Mouse (Mus musculus) fat pad, adult 2 months (tissue): ENCODE measurements around the gene Pamr1.

ENCODE experiments used
- DNase-seq: peaks from one replicate; pipeline ENCODE4 v3.0.0-alpha.2; 2011; ENCODE audit warnings: low read depth, low spot score; ENCODE audit errors: extremely low read depth

Pamr1 gene

GRCm38 (mm10) chr2:102658661-102659520 lies 109.1 kb downstream of the Pamr1 start:
- DNase-seq, result no peak

GRCm38 (mm10) chr2:102659521-102659830 lies 109.7 kb downstream of the Pamr1 start:
- no peak for DNase-seq

- no peak for DNase-seq
These were observed 111.2 kb downstream of the Pamr1 start for GRCm38 (mm10) chr2:102661052-102661451.

- no peak for DNase-seq
These were observed 113.1 kb downstream of the Pamr1 start for GRCm38 (mm10) chr2:102662911-102663310.

- DNase-seq, result no peak
These were observed 113.5 kb downstream of the Pamr1 start for GRCm38 (mm10) chr2:102663339-102663738.

- no peak for DNase-seq
These were observed 114.1 kb downstream of the Pamr1 start for GRCm38 (mm10) chr2:102663865-102664264.

- no peak for DNase-seq
These were observed 118.2 kb downstream of the Pamr1 start for GRCm38 (mm10) chr2:102667981-102668380.

- no peak for DNase-seq
These were observed 119.8 kb downstream of the Pamr1 start for GRCm38 (mm10) chr2:102669580-102669979.

- DNase-seq, result no peak
These were observed 124.8 kb downstream of the Pamr1 start for GRCm38 (mm10) chr2:102674582-102674981.

GRCm38 (mm10) chr2:102675275-102675674 lies 125.5 kb downstream of the Pamr1 start:
- DNase-seq, result no peak

- no peak for DNase-seq
These were observed 127.0 kb downstream of the Pamr1 start for GRCm38 (mm10) chr2:102676716-102677312.

- no peak for DNase-seq
These were observed 127.6 kb downstream of the Pamr1 start for GRCm38 (mm10) chr2:102677400-102677799.

- DNase-seq, result no peak
These were observed 131.5 kb downstream of the Pamr1 start for GRCm38 (mm10) chr2:102681351-102681750.

GRCm38 (mm10) chr2:102682168-102682567 lies 132.4 kb downstream of the Pamr1 start:
- no peak for DNase-seq

- DNase-seq, result no peak
These were observed 135.7 kb downstream of the Pamr1 start for GRCm38 (mm10) chr2:102685371-102686107.

GRCm38 (mm10) chr2:102686108-102686450 lies 136.3 kb downstream of the Pamr1 start:
- no peak for DNase-seq
